Mouse (Mus musculus) bone marrow macrophage, adult 2 months (primary cell): ENCODE measurements around the gene Creb1.

ENCODE experiments used
- CTCF ChIP-seq: IDR thresholded peaks from 2 replicates; pipeline ENCODE4 v1.5.1; 2012; ENCODE audit warnings: low read depth, mild to moderate bottlenecking, low read length, moderate library complexity
- POLR2A ChIP-seq: IDR thresholded peaks from 2 replicates; pipeline ENCODE4 v1.6.1; 2012; ENCODE audit warnings: mild to moderate bottlenecking, low read depth, low read length, borderline replicate concordance

GRCm38 (mm10) chr1:64615531-64615991 lies 83.1 kb downstream of the Creb1 start:
- TF ChIP-seq CTCF: no peak
- TF ChIP-seq POLR2A: no peak
